Mouse (Mus musculus) neural tube, embryonic 13.5 days (tissue): ENCODE results near the gene Gm826. TPM values are rescaled to one million over a fixed set of nuclear protein-coding genes. Genes with fewer than 3 reads are reported as not detected.

ENCODE experiments used
- ATAC-seq: fragments of 200-750 bp; cut with Nextera tagmentation; 2 replicates; pipeline ENCODE4 v1.8.0; 2017; ENCODE audit warnings: low read depth, mild to moderate bottlenecking, moderate TSS enrichment, moderate library complexity
- H3K27ac ChIP-seq: fragments of 300-500 bp; sonication (generic); replicated peaks from 2 replicates; pipeline ENCODE4 v1.5.1; 2015; ENCODE audit warnings: moderate library complexity, mild to moderate bottlenecking, inconsistent platforms
- H3K27me3 ChIP-seq: fragments of 300-500 bp; sonication (generic); 2 replicates; pipeline ENCODE4 v1.6.1; 2015; ENCODE audit warnings: mild to moderate bottlenecking, inconsistent platforms
- H3K36me3 ChIP-seq: fragments of 300-500 bp; sonication (generic); 2 replicates; pipeline ENCODE4 v1.6.1; 2015; ENCODE audit warnings: mild to moderate bottlenecking, inconsistent platforms
- H3K4me1 ChIP-seq: fragments of 300-500 bp; sonication (generic); replicated peaks from 2 replicates; pipeline ENCODE4 v1.6.1; 2015; ENCODE audit warnings: inconsistent platforms
- H3K4me2 ChIP-seq: fragments of 300-500 bp; sonication (generic); 2 replicates; pipeline ENCODE4 v1.6.1; 2015; ENCODE audit warnings: inconsistent platforms, mild to moderate bottlenecking, moderate library complexity
- H3K4me3 ChIP-seq: fragments of 300-500 bp; sonication (generic); 2 replicates; pipeline ENCODE4 v1.5.1; 2015; ENCODE audit warnings: mild to moderate bottlenecking, inconsistent platforms
- H3K9ac ChIP-seq: fragments of 300-500 bp; sonication (generic); 2 replicates; pipeline ENCODE4 v1.6.1; 2015; ENCODE audit warnings: moderate library complexity, mild to moderate bottlenecking, inconsistent platforms
- H3K9me3 ChIP-seq: fragments of 300-500 bp; sonication (generic); 2 replicates; pipeline ENCODE4 v1.6.1; 2016; ENCODE audit warnings: inconsistent platforms
- WGBS: fragments of 180-500 bp; shearing (Covaris S2); methylation state at CpG from one replicate; pipeline ENCODE4 v1.1.7; 2015; 5-methylcytosine and 5-hydroxymethylcytosine counted together
- polyA plus RNA-seq: library from polyadenylated mRNA; unstranded; fragments of >200 nt; fragmentation: Nextera tagmentation; extraction: Ambion mirVana; gene quantifications from 2 replicates; pipeline ENCODE4 v1.2.1, GENCODE M21; 2015

Gene Gm826
- polyA plus RNA-seq, 1 experiment from 2014 or later: not detected

- WGBS: 1% methylated on average over 12 of the region's 12 CpGs
Observed at GRCm38 (mm10) chr2:160364666-160365065, 30.7 kb upstream of the Gm826 start.

GRCm38 (mm10) chr2:160364128-160364650 lies 30.2 kb upstream of the Gm826 start:
- Histone ChIP-seq H3K4me2 (peak overlapping the region; percentile 81), H3K27ac (no peak overlapping the region), H3K9me3 (no peaks in the 10 kb centered on the region), H3K36me3 (no peaks in the 10 kb centered on the region), H3K9ac (peak overlapping the region; percentile 80; the same call in 1 of the 2 replicates), H3K4me1 (peaks cover 59% of the 10 kb centered on the region), H3K4me3 (peak overlapping the region; percentile 57), H3K27me3 (peaks cover 83% of the 10 kb centered on the region)
- 3% methylated on average over 8 of the region's 9 CpGs for WGBS
- ATAC-seq: no peak

More at GRCm38 (mm10) chr2:160364666-160365065, 30.7 kb upstream of the Gm826 start:
- H3K4me2 ChIP-seq: peak overlapping the region; percentile 81
- peak overlapping the region; percentile 57 for H3K4me3 ChIP-seq
- H3K36me3 ChIP-seq: no peaks in the 10 kb centered on the region
- H3K9ac ChIP-seq: peak overlapping the region; percentile 80; the same call in 1 of the 2 replicates
- no peak overlapping the region for H3K27ac ChIP-seq
- peaks cover 63% of the 10 kb centered on the region for H3K4me1 ChIP-seq
- H3K27me3 ChIP-seq: peaks cover 83% of the 10 kb centered on the region
- no peak for ATAC-seq
- H3K9me3 ChIP-seq: no peaks in the 10 kb centered on the region

GRCm38 (mm10) chr2:160363201-160363600 lies 29.2 kb upstream of the Gm826 start:
- no peaks in the 10 kb centered on the region for H3K9me3 ChIP-seq
- peaks cover 83% of the 10 kb centered on the region for H3K27me3 ChIP-seq
- no peak overlapping the region for H3K27ac ChIP-seq
- no peak overlapping the region for H3K9ac ChIP-seq
- H3K4me2 ChIP-seq: peak overlapping the region; percentile 81
- WGBS: 25% methylated on average over 4 of the region's 4 CpGs
- H3K4me3 ChIP-seq: peak overlapping the region; percentile 17
- no peak for ATAC-seq
- peaks cover 56% of the 10 kb centered on the region for H3K4me1 ChIP-seq
- no peaks in the 10 kb centered on the region for H3K36me3 ChIP-seq

- 15% methylated on average over 16 of the region's 16 CpGs for WGBS
- H3K27ac ChIP-seq: no peak overlapping the region
- no peak overlapping the region; the same call in 1 of the 2 replicates for H3K4me3 ChIP-seq
- peak overlapping the region; percentile 11; the same call in 1 of the 2 replicates for H3K4me2 ChIP-seq
- peaks cover 95% of the 10 kb centered on the region for H3K27me3 ChIP-seq
- H3K4me1 ChIP-seq: peaks cover 51% of the 10 kb centered on the region
- H3K9ac ChIP-seq: no peak overlapping the region
- no peaks in the 10 kb centered on the region for H3K9me3 ChIP-seq
- H3K36me3 ChIP-seq: no peaks in the 10 kb centered on the region
- ATAC-seq: no peak
Observed at GRCm38 (mm10) chr2:160361442-160362121, 27.6 kb upstream of the Gm826 start.

- no peak for ATAC-seq
- Histone ChIP-seq H3K9me3 (no peaks in the 10 kb centered on the region), H3K9ac (no peak overlapping the region), H3K27ac (no peak overlapping the region), H3K4me1 (peaks cover 39% of the 10 kb centered on the region), H3K36me3 (no peaks in the 10 kb centered on the region), H3K4me2 (0 out of 2 replicates have a peak overlapping the region, but pooled peaks have one; percentile 4), H3K27me3 (peaks cover 87% of the 10 kb centered on the region), H3K4me3 (no peak overlapping the region)
- WGBS: 4% methylated on average over 8 of the region's 8 CpGs
Observed at GRCm38 (mm10) chr2:160360234-160360874, 26.4 kb upstream of the Gm826 start.

- H3K36me3 ChIP-seq: no peaks in the 10 kb centered on the region
- peaks cover 26% of the 10 kb centered on the region for H3K4me1 ChIP-seq
- no peak overlapping the region for H3K9ac ChIP-seq
- H3K9me3 ChIP-seq: no peaks in the 10 kb centered on the region
- peaks cover 80% of the 10 kb centered on the region for H3K27me3 ChIP-seq
- no peak overlapping the region for H3K4me2 ChIP-seq
- no peak overlapping the region for H3K27ac ChIP-seq
- H3K4me3 ChIP-seq: no peak overlapping the region
- no peak for ATAC-seq
- WGBS: 4% methylated on average over 4 of the region's 4 CpGs
Observed at GRCm38 (mm10) chr2:160358896-160359295, 24.9 kb upstream of the Gm826 start.

GRCm38 (mm10) chr2:160357442-160357841 lies 23.5 kb upstream of the Gm826 start:
- Histone ChIP-seq H3K9ac (no peak overlapping the region), H3K9me3 (no peaks in the 10 kb centered on the region), H3K4me3 (no peak overlapping the region), H3K36me3 (no peaks in the 10 kb centered on the region), H3K4me2 (no peak overlapping the region), H3K4me1 (peaks cover 26% of the 10 kb centered on the region), H3K27ac (no peak overlapping the region), H3K27me3 (peaks cover 78% of the 10 kb centered on the region)
- ATAC-seq: 0 out of 2 replicates have a peak, but pooled peaks have one; percentile 40
- WGBS: 27% methylated on average over 4 of the region's 4 CpGs

GRCm38 (mm10) chr2:160356132-160356531 lies 22.2 kb upstream of the Gm826 start:
- Histone ChIP-seq H3K9ac (no peak overlapping the region), H3K27me3 (peaks cover 73% of the 10 kb centered on the region), H3K36me3 (no peaks in the 10 kb centered on the region), H3K27ac (no peak overlapping the region), H3K4me3 (no peak overlapping the region), H3K4me1 (peaks cover 28% of the 10 kb centered on the region), H3K4me2 (no peak overlapping the region), H3K9me3 (no peaks in the 10 kb centered on the region)
- ATAC-seq: no peak
- 59% methylated on average over 5 of the region's 5 CpGs for WGBS

- Histone ChIP-seq H3K27me3 (peaks cover 62% of the 10 kb centered on the region), H3K9ac (no peak overlapping the region), H3K9me3 (no peaks in the 10 kb centered on the region), H3K36me3 (no peaks in the 10 kb centered on the region), H3K4me1 (peaks cover 23% of the 10 kb centered on the region), H3K27ac (no peak overlapping the region), H3K4me2 (no peak overlapping the region), H3K4me3 (no peak overlapping the region)
- no peak for ATAC-seq
- whole genome bisulfite sequencing: 73% methylated on average over 2 of the region's 2 CpGs
Observed at GRCm38 (mm10) chr2:160354319-160354718, 20.4 kb upstream of the Gm826 start.

- H3K36me3 ChIP-seq: no peaks in the 10 kb centered on the region
- H3K4me1 ChIP-seq: peaks cover 16% of the 10 kb centered on the region
- no peak overlapping the region for H3K27ac ChIP-seq
- no peak overlapping the region for H3K4me3 ChIP-seq
- WGBS: 77% methylated on average over 2 of the region's 2 CpGs
- peaks cover 54% of the 10 kb centered on the region for H3K27me3 ChIP-seq
- ATAC-seq: no peak
- H3K9me3 ChIP-seq: no peaks in the 10 kb centered on the region
- no peak overlapping the region for H3K9ac ChIP-seq
- H3K4me2 ChIP-seq: no peak overlapping the region
Observed at GRCm38 (mm10) chr2:160353581-160353980, 19.6 kb upstream of the Gm826 start.

- Histone ChIP-seq H3K4me2 (no peak overlapping the region), H3K9ac (no peak overlapping the region), H3K4me1 (peaks cover 7% of the 10 kb centered on the region), H3K27me3 (peaks cover 36% of the 10 kb centered on the region), H3K4me3 (no peak overlapping the region), H3K36me3 (no peaks in the 10 kb centered on the region), H3K27ac (no peak overlapping the region), H3K9me3 (no peaks in the 10 kb centered on the region)
- WGBS: 25% methylated on average over 8 of the region's 8 CpGs
- no peak for ATAC-seq
Observed at GRCm38 (mm10) chr2:160351038-160351574, 17.1 kb upstream of the Gm826 start.

GRCm38 (mm10) chr2:160349578-160349977 lies 15.6 kb upstream of the Gm826 start:
- ATAC-seq: no peak
- Histone ChIP-seq H3K4me3 (no peak overlapping the region), H3K4me1 (peaks cover 7% of the 10 kb centered on the region), H3K4me2 (no peak overlapping the region), H3K27ac (no peak overlapping the region), H3K9me3 (no peaks in the 10 kb centered on the region), H3K27me3 (peaks cover 29% of the 10 kb centered on the region), H3K36me3 (no peaks in the 10 kb centered on the region), H3K9ac (no peak overlapping the region)
- 77% methylated on average over 4 of the region's 4 CpGs for WGBS
